Mouse (Mus musculus) retina, embryonic 14.5 days (tissue): Measurements from ENCODE around the gene Ormdl2.

Source experiments
- DNase-seq: peaks from one replicate; pipeline ENCODE4 v3.0.0-alpha.2; 2015; ENCODE audit warnings: low spot score

Gene Ormdl2

GRCm38 (mm10) chr10:128803771-128804270, 17.6 kb downstream of the Ormdl2 start, which contains the start of gene Dnajc14:
Dnajc14 (plus strand) TSS chr10:128804062.
- DNase-seq = no peak

- no peak for DNase-seq
These were observed 18.1 kb downstream of the Ormdl2 start for GRCm38 (mm10) chr10:128803361-128803760.

- DNase-seq = no peak
These were observed 18.5 kb downstream of the Ormdl2 start for GRCm38 (mm10) chr10:128802956-128803355.

- DNase-seq = no peak
These were observed 19.4 kb downstream of the Ormdl2 start for GRCm38 (mm10) chr10:128801981-128802495.

GRCm38 (mm10) chr10:128798676-128799075, 22.8 kb downstream of the Ormdl2 start:
- no peak for DNase-seq

GRCm38 (mm10) chr10:128795581-128795980, 25.9 kb downstream of the Ormdl2 start:
- no peak for DNase-seq

GRCm38 (mm10) chr10:128794391-128794790, 27.1 kb downstream of the Ormdl2 start:
- no peak for DNase-seq

- DNase-seq = no peak
These were observed 28.2 kb downstream of the Ormdl2 start for GRCm38 (mm10) chr10:128793258-128793657.

GRCm38 (mm10) chr10:128792041-128792440, 29.4 kb downstream of the Ormdl2 start:
- no peak for DNase-seq

GRCm38 (mm10) chr10:128790398-128791124, 30.9 kb downstream of the Ormdl2 start, which contains the start of gene Mmp19:
Mmp19 (plus strand) TSS chr10:128790910.
- peak; percentile 9 for DNase-seq

GRCm38 (mm10) chr10:128780200-128780599, 41.2 kb downstream of the Ormdl2 start:
- no peak for DNase-seq

GRCm38 (mm10) chr10:128779011-128779795, 42.2 kb downstream of the Ormdl2 start:
- DNase-seq = no peak

GRCm38 (mm10) chr10:128778441-128778840, 43.0 kb downstream of the Ormdl2 start:
- no peak for DNase-seq

- DNase-seq = peak; percentile 28
These were observed 47.8 kb downstream of the Ormdl2 start for GRCm38 (mm10) chr10:128773685-128774084.

- DNase-seq = peak; percentile 25
These were observed 48.5 kb downstream of the Ormdl2 start for GRCm38 (mm10) chr10:128772895-128773294.
